Comparison of ENCODE assay signal across 1 mouse cellular context in genomic region chr1:171101733-171102546, GRCm38 (mm10).
TF ChIP-seq lines count a peak whose summit lies in the region.

No protein-coding gene starts in this region.

TF ChIP-seq in myocyte, 11 proteins besides CTCF, POLR2A, EP300 and RAD21 (continued from another document):
- TF ChIP-seq E2F4 (IDR thresholded peaks at IDR 0.05; ENCODE audit: insufficient read depth) (no peak), REST (IDR thresholded peaks at IDR 0.05; ENCODE audit: insufficient read depth, insufficient read length) (no peak), CEBPB (IDR thresholded peaks at IDR 0.05; ENCODE audit: insufficient read depth, poor library complexity, severe bottlenecking) (no peak), MYOD1 (IDR thresholded peaks at IDR 0.05; ENCODE audit: control insufficient read depth in 1 of 3, insufficient read length in 2 of 3, low read depth in 2 of 3) (no peak)
